Mouse (Mus musculus): ENCODE results near the gene Cyp2c37. TPM values are rescaled to one million over a fixed set of nuclear protein-coding genes. Genes with fewer than 3 reads are reported as not detected.
"Not testable (repeated sequence)": the region's sequence is repeated elsewhere in the genome, so short reads cannot be mapped to it uniquely, and the experiment has no call there.

The Cyp2c37 gene
- total RNA-seq (2021) = not detected

- intact Hi-C loops (cut with DNase I); DNase-seq (ENCODE audit: low spot score in 2 of 2): not testable (repeated sequence)
These were observed at the start of gene Cyp2c37 for GRCm38 (mm10) chr19:39992140-39992539. TSS of gene Cyp2c37 (plus strand) at chr19:39992424.

GRCm38 (mm10) chr19:39960861-39961260 lies 31.4 kb upstream of the Cyp2c37 start:
- DNase-seq (ENCODE audit: low spot score in 2 of 2); intact Hi-C loops (cut with DNase I): not testable (repeated sequence)

- DNase-seq (ENCODE audit: low spot score in 2 of 2); intact Hi-C loops (cut with DNase I): not testable (repeated sequence)
These were observed 21.1 kb upstream of the Cyp2c37 start for GRCm38 (mm10) chr19:39971096-39971495.

GRCm38 (mm10) chr19:39989471-39989870 lies 2.8 kb upstream of the Cyp2c37 start:
- intact Hi-C loops (cut with DNase I) = no loop called here
- DNase-seq (ENCODE audit: low spot score in 2 of 2) = no peak

Other genes starting within 250 kb of the Cyp2c37 start
- not detected for gene Cyp2c40, start 179.6 kb upstream of the Cyp2c37 start, total RNA-seq (2021)
- gene Cyp2c69, start 105.6 kb upstream of the Cyp2c37 start, total RNA-seq (2021) = not detected
- not detected for gene Cyp2c54, start 81.4 kb downstream of the Cyp2c37 start, total RNA-seq (2021)
- not detected for gene Cyp2c50, start 97.3 kb downstream of the Cyp2c37 start, total RNA-seq (2021)
- 1 to 10 TPM; 1.5 to 1.8 TPM for gene Cyp2c70, start 194.9 kb downstream of the Cyp2c37 start, total RNA-seq (2021)

Data from left cerebral cortex, postnatal 25 days (tissue).